Mouse (Mus musculus) stomach, embryonic 14.5 days (tissue): Measurements from ENCODE around the gene Calm3. TPM values are rescaled to one million over a fixed set of nuclear protein-coding genes. Genes with fewer than 3 reads are reported as not detected.

Source experiments
- ATAC-seq: fragments of 200-750 bp; cut with Nextera tagmentation; 2 replicates; pipeline ENCODE4 v1.8.0; 2017; ENCODE audit warnings: low read depth, moderate TSS enrichment; ENCODE audit not compliant: insufficient number of reproducible peaks, insufficient read depth, low FRiP score
- H3K27ac ChIP-seq: fragments of 300-500 bp; sonication (generic); 2 replicates; pipeline ENCODE4 v1.5.1; 2014; ENCODE audit warnings: mild to moderate bottlenecking, low read length, moderate library complexity, mixed read lengths
- H3K27me3 ChIP-seq: fragments of 300-500 bp; sonication (generic); 2 replicates; pipeline ENCODE4 v1.6.1; 2014; ENCODE audit warnings: low read length, control low read depth, mixed read lengths; ENCODE audit not compliant: control insufficient read depth, insufficient read depth
- H3K36me3 ChIP-seq: fragments of 300-500 bp; sonication (generic); 2 replicates; pipeline ENCODE4 v1.6.1; 2014; ENCODE audit warnings: mild to moderate bottlenecking, control low read depth, low read length, moderate library complexity, mixed read lengths; ENCODE audit not compliant: control insufficient read depth, insufficient read depth
- H3K4me1 ChIP-seq: fragments of 300-500 bp; sonication (generic); 2 replicates; pipeline ENCODE4 v1.6.1; 2014; ENCODE audit warnings: low read length, control low read depth, mixed read lengths; ENCODE audit not compliant: control insufficient read depth, insufficient read depth
- H3K4me2 ChIP-seq: fragments of 300-500 bp; sonication (generic); replicated peaks from 2 replicates; pipeline ENCODE4 v1.6.1; 2014; ENCODE audit warnings: low read depth, low read length, control low read depth
- H3K4me3 ChIP-seq: fragments of 300-500 bp; sonication (generic); 2 replicates; pipeline ENCODE4 v1.5.1; 2014; ENCODE audit warnings: low read depth, low read length, control low read depth
- H3K9ac ChIP-seq: fragments of 300-500 bp; sonication (generic); replicated peaks from 2 replicates; pipeline ENCODE4 v1.6.1; 2014; ENCODE audit warnings: low read depth, mild to moderate bottlenecking, control low read depth, low read length, moderate library complexity, mixed read lengths
- H3K9me3 ChIP-seq: fragments of 300-500 bp; sonication (generic); 2 replicates; pipeline ENCODE4 v1.6.1; 2016; ENCODE audit warnings: low read depth, low read length, control low read depth; ENCODE audit not compliant: control insufficient read depth
- WGBS: fragments of 180-500 bp; shearing (Covaris S2); extraction: QIAGEN DNeasy Blood & Tissue Kit; methylation state at CpG from one replicate; pipeline ENCODE4 v1.1.7; 2014; 5-methylcytosine and 5-hydroxymethylcytosine counted together
- polyA plus RNA-seq: library from polyadenylated mRNA; unstranded; fragments of >200 nt; fragmentation: Nextera tagmentation; extraction: Ambion mirVana; gene quantifications from 2 replicates; pipeline ENCODE4 v1.2.1, GENCODE M21; 2014

The Calm3 gene
- polyA plus RNA-seq, 1 experiment from 2014 or later = 148 TPM

DNA sequence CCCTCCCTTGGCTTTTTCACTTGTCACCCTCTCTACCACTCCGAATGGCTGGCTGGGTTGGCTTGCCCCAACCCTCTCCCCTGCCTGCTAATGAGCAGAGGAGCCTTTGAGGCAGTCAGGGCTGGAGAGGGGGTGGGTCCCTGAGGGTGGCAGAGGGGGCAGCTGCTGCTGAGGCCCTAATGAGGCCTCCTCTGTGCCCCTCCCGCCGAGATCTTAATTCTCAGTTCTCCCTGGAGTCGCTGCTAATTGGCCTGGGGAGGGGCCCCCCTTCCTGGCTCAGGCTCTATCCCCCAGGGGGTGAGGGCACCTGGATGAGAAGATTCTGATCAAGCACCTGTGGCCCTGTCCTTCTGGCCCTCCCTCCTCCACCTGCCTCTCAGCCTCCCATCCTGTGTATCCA, 29.6 kb downstream of the Calm3 start:
- ATAC-seq = no peak
- no peaks in the 10 kb centered on the region for H3K27me3 ChIP-seq
- no peak overlapping the region for H3K27ac ChIP-seq
- no peaks in the 10 kb centered on the region for H3K9me3 ChIP-seq
- no peaks in the 10 kb centered on the region for H3K36me3 ChIP-seq
- WGBS = 16% methylated on average over 4 of the region's 4 CpGs
- peaks cover 20% of the 10 kb centered on the region; the same call in 1 of the 2 replicates for H3K4me1 ChIP-seq
- 0 out of 2 replicates have a peak overlapping the region, but pooled peaks have one; percentile 5 for H3K4me2 ChIP-seq
- no peak overlapping the region for H3K4me3 ChIP-seq
- no peak overlapping the region for H3K9ac ChIP-seq

GRCm38 (mm10) chr7:16893612-16894011, 30.3 kb downstream of the Calm3 start:
- WGBS = 12% methylated on average over 6 of the region's 6 CpGs
- peaks cover 20% of the 10 kb centered on the region; the same call in 1 of the 2 replicates for H3K4me1 ChIP-seq
- H3K9ac ChIP-seq = no peak overlapping the region
- H3K27me3 ChIP-seq = no peaks in the 10 kb centered on the region
- H3K27ac ChIP-seq = no peak overlapping the region
- no peaks in the 10 kb centered on the region; the same call in 1 of the 2 replicates for H3K36me3 ChIP-seq
- no peak overlapping the region for H3K4me3 ChIP-seq
- H3K9me3 ChIP-seq = no peaks in the 10 kb centered on the region
- no peak overlapping the region; the same call in 1 of the 2 replicates for H3K4me2 ChIP-seq
- no peak for ATAC-seq

DNA sequence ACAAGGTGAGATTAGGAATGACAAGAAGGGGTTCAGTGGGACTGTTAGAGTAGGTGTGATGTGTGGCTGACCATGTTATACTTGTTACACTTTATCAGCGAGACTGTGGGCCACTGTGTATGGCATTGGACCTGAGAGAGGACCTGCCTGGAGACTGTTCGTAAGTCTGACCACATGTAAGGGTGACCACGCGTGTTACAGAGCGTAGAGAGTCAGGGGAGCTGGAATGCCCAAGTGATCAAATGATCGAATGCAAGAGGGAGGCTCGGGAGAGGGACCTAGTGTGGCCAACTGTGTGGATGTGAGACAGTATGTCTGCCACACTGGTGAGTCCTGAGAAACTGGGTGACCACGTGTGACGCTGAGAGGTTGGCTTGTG, 31.6 kb downstream of the Calm3 start:
- H3K27me3 ChIP-seq = no peaks in the 10 kb centered on the region
- H3K9ac ChIP-seq = no peak overlapping the region
- H3K27ac ChIP-seq = no peak overlapping the region
- peak overlapping the region; percentile 26 for H3K4me3 ChIP-seq
- H3K4me1 ChIP-seq = peaks cover 20% of the 10 kb centered on the region; the same call in 1 of the 2 replicates
- H3K9me3 ChIP-seq = no peaks in the 10 kb centered on the region
- 42% methylated on average over 9 of the region's 9 CpGs for WGBS
- ATAC-seq = no peak
- peaks cover 4% of the 10 kb centered on the region for H3K36me3 ChIP-seq
- peak overlapping the region; percentile 59 for H3K4me2 ChIP-seq

GRCm38 (mm10) chr7:16891641-16892351, 32.1 kb downstream of the Calm3 start, which contains the start of gene Gng8:
Gene Gng8 (plus strand): TSS chr7:16891786.
- H3K9me3 ChIP-seq = no peaks in the 10 kb centered on the region
- H3K36me3 ChIP-seq = peaks cover 8% of the 10 kb centered on the region
- no peak within 1 kb of the TSS for H3K9ac ChIP-seq
- peak within 1 kb of the TSS; percentile 26 for H3K4me3 ChIP-seq
- H3K4me2 ChIP-seq = peak within 1 kb of the TSS; percentile 59
- H3K27ac ChIP-seq = peak within 1 kb of the TSS; percentile 95
- H3K4me1 ChIP-seq = peaks cover 20% of the 10 kb centered on the region; the same call in 1 of the 2 replicates
- WGBS = under 1% methylated on average over 30 of the region's 30 CpGs
- ATAC-seq = peak; percentile 79
- H3K27me3 ChIP-seq = no peaks in the 10 kb centered on the region

DNA sequence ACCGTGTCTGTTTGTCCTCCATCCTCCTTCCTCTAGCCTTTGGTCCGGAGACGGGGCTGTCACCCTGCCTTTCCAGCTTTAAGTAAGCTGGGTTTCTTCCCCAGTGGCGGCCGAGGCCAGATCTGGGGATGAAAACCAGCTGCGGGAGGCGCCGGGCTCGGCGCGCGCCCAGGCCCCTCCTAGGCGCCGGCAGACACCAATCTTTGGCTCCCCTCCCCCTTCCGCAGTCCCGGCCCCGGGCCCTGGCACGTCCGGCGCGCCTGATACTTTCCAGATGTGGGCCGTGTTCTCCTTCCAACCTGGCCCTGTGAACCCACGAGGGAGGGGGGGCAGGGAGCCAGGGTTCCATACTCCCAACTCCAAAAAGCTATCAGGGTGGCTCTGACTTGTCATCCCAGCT, 33.0 kb downstream of the Calm3 start:
- peak overlapping the region; percentile 95 for H3K27ac ChIP-seq
- H3K9me3 ChIP-seq = peaks cover 3% of the 10 kb centered on the region
- WGBS = under 1% methylated on average over 23 of the region's 23 CpGs
- peak overlapping the region; percentile 59; the same call in 1 of the 2 replicates for H3K4me2 ChIP-seq
- no peak overlapping the region for H3K4me3 ChIP-seq
- H3K4me1 ChIP-seq = peaks cover 20% of the 10 kb centered on the region; the same call in 1 of the 2 replicates
- H3K36me3 ChIP-seq = peaks cover 17% of the 10 kb centered on the region
- no peaks in the 10 kb centered on the region for H3K27me3 ChIP-seq
- no peak overlapping the region for H3K9ac ChIP-seq
- peak; percentile 75 for ATAC-seq

DNA sequence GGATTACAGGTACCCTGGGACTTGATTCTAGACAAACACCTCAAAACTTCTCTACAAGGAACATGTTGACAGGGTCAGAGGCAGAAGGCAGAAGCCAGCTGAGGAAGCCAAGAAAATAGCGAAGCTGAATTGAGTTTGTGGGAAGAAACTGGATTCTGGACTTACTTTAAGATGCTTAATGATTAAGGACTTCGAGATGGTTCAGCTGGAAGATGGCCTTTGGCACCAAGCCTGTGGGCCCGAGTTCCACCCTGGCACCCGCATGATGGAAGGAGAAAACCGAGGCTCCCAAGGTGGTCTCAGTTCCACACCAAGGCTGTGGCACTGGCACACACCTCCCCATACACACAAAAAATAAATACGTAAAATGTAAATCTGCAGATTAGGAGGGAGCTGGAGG, 33.4 kb downstream of the Calm3 start:
- peak overlapping the region; percentile 95 for H3K27ac ChIP-seq
- H3K9me3 ChIP-seq = peaks cover 7% of the 10 kb centered on the region
- H3K36me3 ChIP-seq = peaks cover 21% of the 10 kb centered on the region
- H3K4me2 ChIP-seq = peak overlapping the region; percentile 59
- no peak for ATAC-seq
- peaks cover 20% of the 10 kb centered on the region; the same call in 1 of the 2 replicates for H3K4me1 ChIP-seq
- WGBS = 19% methylated on average over 6 of the region's 6 CpGs
- no peak overlapping the region for H3K9ac ChIP-seq
- H3K4me3 ChIP-seq = no peak overlapping the region
- H3K27me3 ChIP-seq = no peaks in the 10 kb centered on the region

DNA sequence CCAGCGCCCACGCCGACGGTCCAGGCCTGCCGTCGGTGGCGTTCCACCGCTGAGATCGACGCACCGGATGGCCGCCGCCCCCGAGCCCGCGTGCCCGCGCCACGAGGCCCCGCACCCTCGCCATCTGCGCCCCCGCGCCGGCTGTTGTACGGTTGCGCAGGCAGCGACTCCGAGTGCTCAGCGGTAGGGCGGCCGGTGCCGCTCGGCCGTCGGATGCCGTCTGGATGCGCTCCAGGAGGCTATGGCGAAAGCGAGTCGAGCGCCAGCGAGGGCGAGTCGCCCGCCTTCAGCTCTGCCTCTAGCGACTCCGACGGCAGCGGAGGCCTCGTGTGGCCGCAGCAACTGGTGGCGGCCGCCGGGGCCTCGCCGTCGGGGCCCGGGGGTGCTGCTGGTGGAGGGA, 38.0 kb downstream of the Calm3 start:
- no peak overlapping the region for H3K4me2 ChIP-seq
- 0 out of 2 replicates have a peak, but pooled peaks cover 3% of the 10 kb centered on the region for H3K27me3 ChIP-seq
- 59% methylated on average over 59 of the region's 59 CpGs for WGBS
- peak overlapping the region; percentile 17; the same call in 1 of the 2 replicates for H3K4me3 ChIP-seq
- H3K27ac ChIP-seq = no peak overlapping the region
- peaks cover 15% of the 10 kb centered on the region for H3K9me3 ChIP-seq
- ATAC-seq = no peak
- no peak overlapping the region for H3K9ac ChIP-seq
- peaks cover 34% of the 10 kb centered on the region for H3K36me3 ChIP-seq
- peaks cover 3% of the 10 kb centered on the region; the same call in 1 of the 2 replicates for H3K4me1 ChIP-seq

DNA sequence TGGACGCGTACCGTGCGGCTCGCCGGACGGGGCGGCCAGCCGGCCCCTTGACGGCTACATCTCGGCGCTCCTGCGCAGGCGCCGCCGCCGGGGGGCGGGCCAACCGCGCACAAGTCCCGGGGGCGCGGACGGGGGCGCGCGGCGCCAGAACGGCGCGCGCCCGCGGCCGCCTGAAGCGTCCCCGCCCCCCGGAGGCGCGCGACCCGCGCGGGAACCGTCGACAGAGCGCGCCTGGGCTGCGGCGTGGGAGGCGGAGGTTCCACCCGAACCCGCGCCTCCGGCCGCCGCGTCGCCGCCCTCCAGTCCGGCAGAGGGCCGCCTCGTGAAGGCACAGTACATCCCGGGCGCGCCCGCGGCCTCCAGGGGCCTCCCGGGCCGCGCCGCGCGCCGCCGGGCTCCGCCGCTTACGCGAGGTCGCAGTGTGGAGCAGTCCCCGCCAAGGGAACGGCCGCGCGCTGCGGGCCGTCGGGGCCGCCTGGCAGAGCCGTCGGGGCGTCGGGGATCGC, 38.6 kb downstream of the Calm3 start:
- WGBS = 22% methylated on average over 93 of the region's 95 CpGs
- peak overlapping the region; percentile 23 for H3K4me2 ChIP-seq
- H3K27me3 ChIP-seq = 0 out of 2 replicates have a peak, but pooled peaks cover 3% of the 10 kb centered on the region
- ATAC-seq = 0 out of 2 replicates have a peak, but pooled peaks have one; percentile 12
- H3K9ac ChIP-seq = no peak overlapping the region
- no peak overlapping the region for H3K27ac ChIP-seq
- peak overlapping the region; percentile 17 for H3K4me3 ChIP-seq
- H3K9me3 ChIP-seq = peaks cover 15% of the 10 kb centered on the region
- H3K36me3 ChIP-seq = peaks cover 34% of the 10 kb centered on the region
- H3K4me1 ChIP-seq = peaks cover 6% of the 10 kb centered on the region
